Mouse (Mus musculus): ENCODE data around the gene Gm49378.

The Gm49378 gene

GRCm38 (mm10) chr14:55586149-55586548 lies 51.5 kb downstream of the Gm49378 start:
- no peak for DNase-seq

- no peak for DNase-seq
Observed at GRCm38 (mm10) chr14:55585566-55585960, 52.1 kb downstream of the Gm49378 start.

- peak; percentile 85 for DNase-seq
Observed at GRCm38 (mm10) chr14:55584702-55585565, 52.8 kb downstream of the Gm49378 start, which contains the start of gene Emc9. Gene Emc9, minus strand, starts transcription at chr14:55585302.

- DNase-seq: no peak
Observed at GRCm38 (mm10) chr14:55584303-55584701, 53.4 kb downstream of the Gm49378 start.

GRCm38 (mm10) chr14:55581981-55582681 lies 55.6 kb downstream of the Gm49378 start:
- DNase-seq: no peak

GRCm38 (mm10) chr14:55580731-55581130 lies 57.0 kb downstream of the Gm49378 start:
- no peak for DNase-seq

GRCm38 (mm10) chr14:55579511-55580496 lies 57.9 kb downstream of the Gm49378 start:
- no peak for DNase-seq

All from cerebellum, adult 9-10 months (tissue).